Mouse (Mus musculus) adrenal gland, postnatal 10 days (tissue): ENCODE measurements around the gene Lrrc8d. TPM values are rescaled to one million over a fixed set of nuclear protein-coding genes. Genes with fewer than 3 reads are reported as not detected.
A peak's percentile ranks its signal among the peaks of the same experiment; 100 is the strongest.
"Not testable (repeated sequence)": the region's sequence is repeated elsewhere in the genome, so short reads cannot be mapped to it uniquely, and the experiment has no call there.

Experiments
- DNase-seq: peaks from one replicate; pipeline ENCODE4 v3.0.0; 2021; ENCODE audit warnings: mixed read lengths
- total RNA-seq, 2 experiments: library from RNA; stranded (reverse); gene quantifications; 2 replicates each; pipeline ENCODE4 v1.2.3; 2021

The Lrrc8d gene
- total RNA-seq, 2 experiments from 2014 or later: 61.3 to 77.2 TPM

DNA sequence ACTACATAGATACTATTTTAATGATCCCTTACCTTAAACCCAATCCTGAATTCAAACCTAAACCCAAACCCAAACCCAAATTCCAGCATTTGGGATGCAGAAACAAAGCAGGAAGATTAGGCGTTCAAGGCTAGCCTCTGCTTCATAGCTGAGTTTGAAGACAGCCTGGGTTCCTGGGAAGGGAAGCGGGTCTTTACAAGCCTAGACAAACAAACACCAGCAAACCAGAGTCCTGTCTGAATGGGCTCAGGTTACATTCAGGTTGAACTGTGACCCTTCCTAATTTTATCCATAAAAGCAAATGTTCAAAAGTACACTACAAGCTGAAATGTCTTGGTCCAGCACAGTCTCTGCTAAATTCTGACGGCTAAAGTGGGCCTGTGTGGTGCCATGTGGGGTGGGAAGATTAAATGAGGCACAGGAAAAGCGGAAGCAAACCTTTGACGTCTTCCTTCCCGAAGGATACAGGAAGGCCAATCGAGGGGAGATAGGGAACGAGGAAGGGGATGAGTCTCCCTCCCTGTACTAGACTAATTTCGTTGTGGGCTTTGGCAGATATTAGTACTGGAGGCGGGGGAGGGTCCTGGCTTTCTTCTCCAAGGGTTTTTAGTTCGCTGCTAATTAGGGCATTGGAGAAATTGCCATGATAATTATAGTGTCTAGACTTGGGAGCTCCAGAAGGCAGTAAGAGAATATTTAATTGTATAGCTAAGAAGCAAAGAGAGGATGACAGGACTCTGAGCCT is 160.1 kb downstream of the Lrrc8d start:
- DNase-seq: no peak

GRCm38 (mm10) chr5:105860461-105860835 is 160.7 kb downstream of the Lrrc8d start:
- no peak for DNase-seq

DNA sequence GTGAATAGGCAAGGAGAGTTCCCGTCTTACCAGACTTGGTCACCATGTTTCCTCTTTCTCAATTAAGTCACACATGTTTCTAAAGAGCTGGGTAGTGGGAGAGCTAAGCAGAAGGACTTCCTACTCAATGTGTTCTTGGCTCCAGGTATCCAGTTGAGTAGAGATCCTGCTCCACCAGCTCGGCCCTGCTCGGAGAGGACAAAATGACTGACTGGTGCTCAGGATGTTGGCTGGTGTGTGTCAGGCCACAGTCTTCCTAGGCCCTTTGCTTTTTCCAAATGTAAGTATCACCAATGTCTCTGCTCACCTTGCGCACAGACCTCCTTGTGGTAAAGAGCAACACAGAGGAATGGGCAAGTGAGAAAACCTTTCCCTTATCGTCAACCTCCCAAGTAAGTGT is 161.8 kb downstream of the Lrrc8d start:
- no peak for DNase-seq

- not testable (repeated sequence) for DNase-seq
Measured at GRCm38 (mm10) chr5:105865110-105865628, 165.4 kb downstream of the Lrrc8d start.

DNA sequence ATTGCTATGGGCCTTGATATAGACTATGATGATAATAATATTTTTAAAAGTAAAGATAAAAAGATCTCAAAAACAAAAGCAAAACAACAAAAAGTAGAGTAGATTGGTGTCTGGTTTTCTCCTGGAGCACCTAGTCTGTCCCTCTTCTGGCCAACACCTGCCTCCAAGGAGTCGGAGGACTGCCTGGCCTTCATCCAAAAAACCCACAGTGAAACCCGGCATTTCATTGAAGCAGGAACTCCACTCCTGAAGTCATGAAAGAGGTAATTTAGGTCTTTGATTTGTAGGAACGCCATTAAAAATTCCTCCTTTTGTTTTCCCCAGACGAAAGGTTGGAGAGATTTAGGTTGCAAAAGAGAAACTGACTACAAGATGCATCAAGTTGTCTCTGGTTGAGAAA is 167.7 kb downstream of the Lrrc8d start:
- DNase-seq: no peak

DNA sequence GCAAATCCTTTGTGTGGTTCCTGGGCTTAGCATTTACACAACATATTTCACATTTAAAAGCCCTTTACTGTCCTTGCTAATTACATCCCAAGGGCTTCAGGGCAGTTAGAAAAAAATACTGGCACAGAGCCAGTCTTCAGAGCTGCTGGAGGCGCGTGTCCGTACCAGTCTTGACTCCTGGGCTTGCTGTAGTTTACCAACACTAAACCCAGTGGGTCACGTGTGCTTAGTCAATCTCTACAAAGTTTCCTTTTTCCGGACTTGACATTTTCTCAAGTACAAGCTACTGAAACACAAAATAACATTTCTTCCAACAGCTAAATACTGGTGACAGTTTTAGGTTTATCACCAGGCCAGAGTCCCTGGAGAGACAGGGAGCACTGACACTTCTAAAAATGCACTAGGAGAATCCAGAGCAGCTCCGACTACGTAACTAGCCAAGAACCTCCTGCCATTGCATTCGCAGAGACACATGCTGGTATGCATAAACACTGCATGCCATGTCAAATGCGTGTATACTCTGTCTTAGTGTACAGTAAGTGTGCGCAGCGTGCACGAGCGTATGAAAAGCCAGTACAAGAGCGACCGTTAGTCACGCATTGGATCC is 168.2 kb downstream of the Lrrc8d start:
- DNase-seq: peak; percentile 63

DNA sequence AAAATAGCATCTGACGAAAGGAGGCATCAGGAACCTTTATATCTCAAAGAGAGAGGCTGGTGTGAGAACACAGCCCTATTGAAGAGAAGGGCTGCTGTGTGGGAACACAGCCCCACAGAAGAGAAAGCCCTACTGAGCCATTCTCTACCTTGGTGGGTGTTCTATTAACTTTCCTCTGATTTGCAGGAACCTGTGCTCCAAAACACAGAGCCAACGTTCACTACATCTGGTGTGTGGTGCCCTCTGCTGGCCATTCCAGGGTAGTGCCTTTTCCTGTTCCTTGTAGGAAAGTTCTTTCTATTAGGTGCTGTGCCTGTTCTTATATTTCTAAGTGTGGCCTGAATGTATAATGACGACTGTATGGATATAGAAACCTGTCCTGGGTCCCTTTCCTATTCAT is 168.8 kb downstream of the Lrrc8d start:
- peak; percentile 92 for DNase-seq

- DNase-seq: no peak
Measured at GRCm38 (mm10) chr5:105869739-105870138, 170.0 kb downstream of the Lrrc8d start.

DNA sequence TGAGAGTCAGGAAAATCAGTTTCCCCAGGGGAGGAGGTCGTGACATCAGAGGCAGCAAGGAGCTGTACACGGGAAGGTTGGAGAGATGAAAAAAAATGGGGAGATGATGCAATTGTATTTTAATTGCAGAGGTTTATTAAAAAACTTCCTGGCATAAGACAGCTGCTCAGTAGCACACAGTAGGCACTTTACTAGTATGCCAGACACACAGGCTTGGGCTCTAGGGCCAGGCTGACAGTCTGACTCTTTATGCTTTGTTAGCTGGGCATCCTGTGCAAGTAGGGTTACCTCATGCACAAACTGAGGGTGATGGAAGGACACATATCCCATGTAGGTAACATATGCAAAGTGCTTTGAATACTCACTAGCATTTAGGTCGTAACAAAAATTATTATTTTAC is 171.4 kb downstream of the Lrrc8d start:
- no peak for DNase-seq

DNA sequence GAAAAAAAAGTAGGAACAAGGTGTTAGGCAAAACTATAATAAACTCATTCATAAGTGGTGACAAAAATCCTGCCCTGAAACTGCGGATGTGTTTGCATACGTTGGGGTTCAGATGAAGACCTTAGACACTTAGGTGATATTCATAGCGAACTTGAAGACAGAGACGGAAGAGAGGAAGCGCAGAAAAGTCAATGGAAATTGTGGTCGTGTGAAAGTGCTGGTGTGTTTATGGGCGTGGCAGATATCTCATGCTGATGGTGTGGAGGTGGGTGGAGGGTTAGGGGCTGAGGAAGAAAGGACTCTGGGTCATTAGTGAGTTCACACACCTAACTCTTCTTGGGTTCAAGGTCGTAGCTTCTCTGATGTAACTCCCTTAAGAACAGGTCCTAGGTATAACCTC is 172.4 kb downstream of the Lrrc8d start:
- DNase-seq: no peak

- DNase-seq: no peak
Measured at GRCm38 (mm10) chr5:105872916-105873315, 173.1 kb downstream of the Lrrc8d start.

DNA sequence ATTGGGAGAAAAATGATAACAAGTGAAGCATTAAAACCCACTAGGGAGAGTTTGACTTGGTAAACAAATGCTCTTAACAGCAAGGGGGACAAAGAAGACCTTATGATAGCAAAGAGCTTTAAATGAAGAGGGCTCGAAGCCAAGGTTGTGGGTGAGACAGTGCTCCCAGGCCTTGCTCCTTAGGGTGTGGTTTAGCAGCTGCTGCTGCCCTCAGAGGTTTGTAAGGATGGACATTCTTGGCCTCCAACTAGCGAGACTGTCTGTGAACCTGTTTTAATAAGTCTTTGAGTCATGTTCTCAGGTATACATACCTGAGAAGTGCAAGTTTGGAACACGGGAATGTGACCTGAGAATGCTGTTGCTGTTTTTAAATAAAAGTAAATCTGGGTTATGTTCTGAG is 174.0 kb downstream of the Lrrc8d start:
- no peak for DNase-seq

- DNase-seq: no peak
Measured at GRCm38 (mm10) chr5:105874476-105874875, 174.7 kb downstream of the Lrrc8d start.

GRCm38 (mm10) chr5:105876068-105876924 is 176.5 kb downstream of the Lrrc8d start, which contains the start of gene Zfp326:
Zfp326 (plus strand) TSS chr5:105876565.
- DNase-seq: peak; percentile 98

DNA sequence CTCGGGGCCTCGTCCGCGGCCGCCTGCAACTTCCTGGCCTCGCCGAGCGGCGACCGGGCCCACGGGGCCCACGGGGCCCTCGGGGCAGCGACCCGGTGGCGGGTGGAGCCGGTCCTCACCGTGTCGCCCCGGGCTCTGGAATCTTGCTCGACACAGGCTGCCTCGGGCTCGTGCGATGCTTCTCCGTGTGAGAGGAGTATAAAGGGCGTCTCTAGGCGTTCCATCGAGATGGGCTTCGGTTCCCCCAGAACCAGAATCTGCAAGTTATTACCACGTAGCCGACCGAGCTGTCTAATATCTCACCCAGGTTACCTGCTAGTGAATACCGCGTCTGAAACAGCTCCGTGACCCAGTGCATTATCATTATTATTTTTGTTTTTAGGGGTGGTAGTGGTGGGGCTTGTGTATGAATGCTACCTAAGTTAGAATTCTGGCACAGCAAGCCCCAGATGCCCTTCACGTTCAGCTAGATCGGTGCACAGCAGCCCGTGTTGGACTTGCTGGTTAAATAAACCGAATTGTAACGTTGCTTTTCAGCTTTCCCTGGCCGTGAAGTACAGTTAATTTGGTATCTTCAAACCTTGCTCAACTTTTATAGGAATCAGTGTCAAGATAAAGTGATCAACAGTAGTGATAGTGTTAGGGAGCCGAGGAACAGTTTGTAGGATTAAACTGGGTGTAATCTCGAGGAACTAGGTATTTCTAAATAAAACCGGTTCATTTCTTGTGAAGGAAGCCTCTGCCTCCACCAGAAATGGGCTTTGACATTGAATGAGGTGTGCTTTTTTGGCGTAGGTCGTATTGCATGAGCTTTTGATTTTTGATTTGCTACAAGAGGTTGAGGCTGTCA is 177.4 kb downstream of the Lrrc8d start:
- peak; percentile 54 for DNase-seq

Other genes starting within 250 kb of the Lrrc8d start
- 10 to 100 TPM; 27.1 to 28.4 TPM for gene Lrrc8c, start 180.6 kb upstream of the Lrrc8d start, total RNA-seq
- gene Zfp326, start 176.6 kb downstream of the Lrrc8d start, total RNA-seq: 10 to 100 TPM; 25.3 to 29.7 TPM